Mouse (Mus musculus) testis, adult 2 months (tissue): ENCODE measurements around the gene Erp44.

Source experiments
- CTCF ChIP-seq: fragments of 200-500 bp; IDR thresholded peaks from 2 replicates; pipeline ENCODE4 v1.5.1; 2012; ENCODE audit warnings: low read depth, mild to moderate bottlenecking, inconsistent platforms, low read length, moderate library complexity; ENCODE audit not compliant: control insufficient read depth, insufficient read depth, insufficient replicate concordance
- POLR2A ChIP-seq: fragments of 200-500 bp; IDR thresholded peaks from 2 replicates; pipeline ENCODE4 v1.6.1; 2012; ENCODE audit warnings: low read depth, mild to moderate bottlenecking, inconsistent platforms, low read length, moderate library complexity; ENCODE audit not compliant: control insufficient read depth

GRCm38 (mm10) chr4:48258045-48258444 lies 21.3 kb downstream of the Erp44 start:
- TF ChIP-seq POLR2A: no peak
- no peak for TF ChIP-seq CTCF
